In the genomic region with DNA sequence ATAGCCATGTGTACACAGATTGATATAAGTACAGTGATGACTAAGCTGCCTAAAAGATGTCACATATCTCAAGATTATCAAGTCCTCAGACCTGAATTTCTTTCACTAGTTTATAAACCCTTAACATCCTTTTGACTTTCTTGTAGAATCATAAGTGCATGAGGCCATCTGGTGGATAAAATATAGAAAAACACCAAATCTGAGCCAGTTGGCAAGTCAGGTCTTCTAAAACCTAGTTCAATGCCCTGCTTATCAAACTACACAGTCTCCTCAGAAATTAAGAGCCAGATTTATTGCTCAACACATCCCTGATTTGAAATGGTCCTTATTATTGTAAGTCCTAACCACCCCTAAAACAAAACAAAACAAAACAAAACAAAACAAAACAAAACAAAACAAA, we compare ENCODE assay signal across 10 mouse cellular contexts. TPM values are rescaled to one million over a fixed set of nuclear protein-coding genes. Genes with fewer than 3 reads are reported as not detected.
DNase-seq lines count a peak whose midpoint lies in the region; ATAC-seq and TF ChIP-seq lines count a peak whose summit lies in the region.
"Had no signal": no experiment of that assay in that cellular context is flagged by ENCODE, and none has a peak within 500 bp of the region (broad histone marks: within the 10 kb centered on the region; RNA-seq: fewer than 3 reads in every experiment).

No protein-coding gene starts in this region.

- peak; percentile 81 for TF ChIP-seq CTCF in midbrain, postnatal 0 days (IDR thresholded peaks at IDR 0.05)

- H3K9me3 ChIP-seq in hindbrain, embryonic 14.5 days (ENCODE audit: control insufficient read depth, low read length) = no peaks in the 10 kb centered on the region
- H3K9me3 ChIP-seq in hindbrain, embryonic 10.5 days = no peaks in the 10 kb centered on the region
- H3K9me3 ChIP-seq in midbrain, postnatal 0 days (ENCODE audit: low read length) = no peaks in the 10 kb centered on the region
- no peaks in the 10 kb centered on the region for H3K9me3 ChIP-seq in midbrain, embryonic 10.5 days (replicated peaks)
- H3K9me3 ChIP-seq: embryonic facial prominence, embryonic 12.5 days; liver, embryonic 13.5 days had no signal

- H3K27me3 ChIP-seq in hindbrain, embryonic 14.5 days (ENCODE audit: control insufficient read depth, insufficient read depth, low read length) = no peaks in the 10 kb centered on the region
- no peaks in the 10 kb centered on the region for H3K27me3 ChIP-seq in hindbrain, embryonic 10.5 days (ENCODE audit: insufficient read depth, poor library complexity, severe bottlenecking)
- no peaks in the 10 kb centered on the region for H3K27me3 ChIP-seq in midbrain, postnatal 0 days (ENCODE audit: insufficient read depth, low read length)
- no peaks in the 10 kb centered on the region for H3K27me3 ChIP-seq in midbrain, embryonic 10.5 days (ENCODE audit: low read depth, poor library complexity, severe bottlenecking)
- H3K27me3 ChIP-seq: embryonic facial prominence, embryonic 12.5 days; liver, embryonic 13.5 days had no signal

- H3K27ac ChIP-seq in hindbrain, embryonic 14.5 days = no peak overlapping the region
- H3K27ac ChIP-seq in hindbrain, embryonic 10.5 days = no peak overlapping the region
- H3K27ac ChIP-seq in midbrain, postnatal 0 days (ENCODE audit: low read depth, low read length) = no peak overlapping the region
- no peak overlapping the region for H3K27ac ChIP-seq in midbrain, embryonic 10.5 days (replicated peaks)
- H3K27ac ChIP-seq: embryonic facial prominence, embryonic 12.5 days; liver, embryonic 13.5 days had no signal

- ATAC-seq in hindbrain, embryonic 14.5 days (ENCODE audit: low FRiP score) = no peak
- no peak for ATAC-seq in midbrain, postnatal 0 days (ENCODE audit: low FRiP score)

- H3K4me1 ChIP-seq in hindbrain, embryonic 14.5 days (replicated peaks; ENCODE audit: control insufficient read depth, insufficient read depth, low read length) = no peaks in the 10 kb centered on the region
- no peaks in the 10 kb centered on the region for H3K4me1 ChIP-seq in hindbrain, embryonic 10.5 days (replicated peaks)
- no peaks in the 10 kb centered on the region for H3K4me1 ChIP-seq in midbrain, postnatal 0 days (ENCODE audit: insufficient read depth, low read length)
- H3K4me1 ChIP-seq in midbrain, embryonic 10.5 days = peaks cover 3% of the 10 kb centered on the region; the same call in 1 of the 2 replicates
- H3K4me1 ChIP-seq: embryonic facial prominence, embryonic 12.5 days had no signal

- H3K4me3 ChIP-seq in hindbrain, embryonic 14.5 days (replicated peaks; ENCODE audit: low read length) = no peak overlapping the region
- H3K4me3 ChIP-seq in hindbrain, embryonic 10.5 days = no peak overlapping the region
- no peak overlapping the region for H3K4me3 ChIP-seq in midbrain, postnatal 0 days (ENCODE audit: low read depth, low read length)
- H3K4me3 ChIP-seq in midbrain, embryonic 10.5 days = no peak overlapping the region
- H3K4me3 ChIP-seq: embryonic facial prominence, embryonic 12.5 days; liver, embryonic 13.5 days had no signal

- peaks cover 8% of the 10 kb centered on the region; the same call in 1 of the 2 replicates for H3K36me3 ChIP-seq in hindbrain, embryonic 14.5 days (replicated peaks; ENCODE audit: control insufficient read depth, insufficient read depth)
- peaks cover 7% of the 10 kb centered on the region; the same call in 1 of the 2 replicates for H3K36me3 ChIP-seq in hindbrain, embryonic 10.5 days
- H3K36me3 ChIP-seq in midbrain, postnatal 0 days (ENCODE audit: insufficient read depth, low read length) = peaks cover 6% of the 10 kb centered on the region; the same call in 1 of the 2 replicates
- H3K36me3 ChIP-seq in midbrain, embryonic 10.5 days = no peaks in the 10 kb centered on the region; the same call in 1 of the 2 replicates
- H3K36me3 ChIP-seq: embryonic facial prominence, embryonic 12.5 days had no signal

- H3K9ac ChIP-seq in hindbrain, embryonic 14.5 days = no peak overlapping the region
- no peak overlapping the region for H3K9ac ChIP-seq in midbrain, postnatal 0 days (replicated peaks; ENCODE audit: low read length, poor library complexity, severe bottlenecking)
- H3K9ac ChIP-seq: embryonic facial prominence, embryonic 12.5 days; liver, embryonic 13.5 days had no signal

- H3K4me2 ChIP-seq in hindbrain, embryonic 14.5 days (replicated peaks) = no peak overlapping the region
- H3K4me2 ChIP-seq in midbrain, postnatal 0 days (ENCODE audit: low read depth, low read length, poor library complexity, severe bottlenecking) = no peak overlapping the region
- H3K4me2 ChIP-seq: embryonic facial prominence, embryonic 12.5 days; liver, embryonic 13.5 days had no signal

- DNase-seq in hindbrain, embryonic 14.5 days (ENCODE audit: low spot score) = peak; percentile 79
- no peak for DNase-seq in hindbrain, embryonic 10.5 days (ENCODE audit: low spot score)
- DNase-seq in midbrain, postnatal 0 days (ENCODE audit: low spot score) = peak; percentile 66
- DNase-seq in midbrain, embryonic 10.5 days (ENCODE audit: low spot score) = no peak
- peak; percentile 62 for DNase-seq in embryo, embryonic 10.5 days (ENCODE audit: low spot score)
- DNase-seq in telencephalon, adult 2 months (ENCODE audit: low read depth, low spot score) = peak; percentile 66
- DNase-seq in ovary, postnatal 36 days (ENCODE audit: low spot score) = no peak
- DNase-seq: liver, embryonic 13.5 days had no signal

RNA-seq across cellular contexts. Expression of a gene that starts 27.9 kb away (rescaled TPM):
- 9.9 and 10.9 TPM in 2 replicates for polyA plus RNA-seq in hindbrain, embryonic 14.5 days (2014; fragmentation: Nextera tagmentation; extraction: Ambion mirVana)
- polyA plus RNA-seq in hindbrain, embryonic 10.5 days (2016; fragmentation: Nextera tagmentation; extraction: Ambion mirVana) = 7.7 and 8.0 TPM in 2 replicates
- 17.4 and 21.0 TPM in 2 replicates for total RNA-seq in midbrain, postnatal 0 days (2014; rRNA removed)
- 5.4 and 5.5 TPM in 2 replicates for polyA plus RNA-seq in midbrain, postnatal 0 days (2015; fragmentation: Nextera tagmentation; extraction: Ambion mirVana)
- polyA plus RNA-seq in midbrain, embryonic 10.5 days (2016; fragmentation: Nextera tagmentation; extraction: Ambion mirVana) = 7.5 and 9.2 TPM in 2 replicates

RNA-seq across cellular contexts. Expression of a gene that starts 45.2 kb away (rescaled TPM):
- 0.48 and 0.56 TPM in 2 replicates for polyA plus RNA-seq in hindbrain, embryonic 14.5 days (2014; fragmentation: Nextera tagmentation; extraction: Ambion mirVana)
- 0.41 TPM in 1 of 2 replicates, not detected in the other for polyA plus RNA-seq in hindbrain, embryonic 10.5 days (2016; fragmentation: Nextera tagmentation; extraction: Ambion mirVana)
- total RNA-seq in midbrain, postnatal 0 days (2014; rRNA removed) = 1.6 and 1.9 TPM in 2 replicates
- 0.77 and 1.2 TPM in 2 replicates for polyA plus RNA-seq in midbrain, postnatal 0 days (2015; fragmentation: Nextera tagmentation; extraction: Ambion mirVana)
- 0.38 TPM in 1 of 2 replicates, not detected in the other for polyA plus RNA-seq in midbrain, embryonic 10.5 days (2016; fragmentation: Nextera tagmentation; extraction: Ambion mirVana)
- total RNA-seq: hematopoietic stem cell, adult 5-6 weeks had no signal
- polyA plus RNA-seq: embryonic facial prominence, embryonic 12.5 days had no signal

RNA-seq across cellular contexts. Expression of a gene that starts 45.7 kb away (rescaled TPM):
- polyA plus RNA-seq in hindbrain, embryonic 14.5 days (2014; fragmentation: Nextera tagmentation; extraction: Ambion mirVana) = 41.2 and 45.9 TPM in 2 replicates
- polyA plus RNA-seq in hindbrain, embryonic 10.5 days (2016; fragmentation: Nextera tagmentation; extraction: Ambion mirVana) = 28.4 and 34.0 TPM in 2 replicates
- 43.3 and 44.1 TPM in 2 replicates for total RNA-seq in midbrain, postnatal 0 days (2014; rRNA removed)
- 38.0 and 39.6 TPM in 2 replicates for polyA plus RNA-seq in midbrain, postnatal 0 days (2015; fragmentation: Nextera tagmentation; extraction: Ambion mirVana)
- 30.0 and 30.5 TPM in 2 replicates for polyA plus RNA-seq in midbrain, embryonic 10.5 days (2016; fragmentation: Nextera tagmentation; extraction: Ambion mirVana)

Comparison
In these comparisons a context has a peak if more than half of its experiments do, and no peak if none do; other contexts are left out.
1. DNase-seq: peak in hindbrain, embryonic 14.5 days (single experiment), midbrain, postnatal 0 days (single experiment), embryo, embryonic 10.5 days (single experiment) and telencephalon, adult 2 months (single experiment); none in hindbrain, embryonic 10.5 days (single experiment), midbrain, embryonic 10.5 days (single experiment) and ovary, postnatal 36 days (single experiment).